Mouse (Mus musculus): ENCODE measurements around the gene Gm28551.

GRCm38 (mm10) chr1:53324827-53325494 lies 27.5 kb downstream of the Gm28551 start:
- TF ChIP-seq GATA1 (IDR thresholded peaks at IDR 0.05; ENCODE audit: low read length) (no peak), TAL1 (IDR thresholded peaks at IDR 0.05; ENCODE audit: low read length) (no peak)

Measured in erythroblast, embryonic 14.5 days (primary cell).